Mouse (Mus musculus) C2C12 (cell line): ENCODE results near the gene Prm1.

Source experiments
- CEBPB ChIP-seq: IDR thresholded peaks from one replicate; pipeline ENCODE4 v1.6.1; 2011; ENCODE audit warnings: low read depth, mild to moderate bottlenecking, control low read depth, moderate library complexity
- CTCF ChIP-seq: IDR thresholded peaks from one replicate; pipeline ENCODE4 v1.5.1; 2011; ENCODE audit not compliant: control insufficient read depth, insufficient read depth, insufficient read length
- FOSL1 ChIP-seq: IDR thresholded peaks from one replicate; pipeline ENCODE4 v1.8.0; 2011; ENCODE audit warnings: mild to moderate bottlenecking, low read length; ENCODE audit not compliant: poor library complexity, insufficient read depth, severe bottlenecking
- MAX ChIP-seq: IDR thresholded peaks from one replicate; pipeline ENCODE4 v1.6.1; 2011; ENCODE audit warnings: mild to moderate bottlenecking, control low read depth
- MYOD1 ChIP-seq: IDR thresholded peaks from one replicate; pipeline ENCODE4 v1.6.1; 2011; ENCODE audit warnings: low read depth; ENCODE audit not compliant: control insufficient read depth, insufficient read length
- MYOG ChIP-seq: IDR thresholded peaks from one replicate; pipeline ENCODE4 v1.6.1; 2011; ENCODE audit not compliant: control insufficient read depth, insufficient read length; ENCODE audit errors: extremely low read depth

- TF ChIP-seq CTCF (no peak), CEBPB (no peak), MYOG (no peak), MYOD1 (no peak), MAX (no peak), FOSL1 (no peak)
These were observed 33.7 kb downstream of the Prm1 start for GRCm38 (mm10) chr16:10771769-10772510.
